Mouse (Mus musculus) forebrain, postnatal 0 days (tissue): ENCODE data around the gene Glis3. TPM values are rescaled to one million over a fixed set of nuclear protein-coding genes. Genes with fewer than 3 reads are reported as not detected.
A peak's percentile ranks its signal among the peaks of the same experiment; 100 is the strongest.

Source experiments
- ATAC-seq: fragments of 200-750 bp; cut with Nextera tagmentation; 2 replicates; pipeline ENCODE4 v1.8.0; 2017; ENCODE audit warnings: mild to moderate bottlenecking, moderate library complexity
- DNase-seq: peaks from one replicate; pipeline ENCODE4 v3.0.0-alpha.2; 2015
- H3K27ac ChIP-seq: fragments of 300-500 bp; sonication (generic); 2 replicates; pipeline ENCODE4 v1.5.1; 2014; ENCODE audit warnings: low read depth, mild to moderate bottlenecking, antibody characterized with exemption, low read length, moderate library complexity, mixed read lengths
- H3K27me3 ChIP-seq: fragments of 300-500 bp; sonication (generic); 2 replicates; pipeline ENCODE4 v1.6.1; 2014; ENCODE audit warnings: mild to moderate bottlenecking, low read length, mixed read lengths; ENCODE audit not compliant: insufficient read depth
- H3K36me3 ChIP-seq: fragments of 300-500 bp; sonication (generic); 2 replicates; pipeline ENCODE4 v1.6.1; 2014; ENCODE audit warnings: mild to moderate bottlenecking, moderate library complexity; ENCODE audit not compliant: insufficient read depth
- H3K4me1 ChIP-seq: fragments of 300-500 bp; sonication (generic); 2 replicates; pipeline ENCODE4 v1.6.1; 2014; ENCODE audit warnings: antibody characterized with exemption; ENCODE audit not compliant: insufficient read depth
- H3K4me2 ChIP-seq: fragments of 300-500 bp; sonication (generic); 2 replicates; pipeline ENCODE4 v1.6.1; 2014; ENCODE audit warnings: low read depth, mild to moderate bottlenecking, moderate library complexity
- H3K4me3 ChIP-seq: fragments of 300-500 bp; sonication (generic); 2 replicates; pipeline ENCODE4 v1.5.1; 2014; ENCODE audit warnings: low read depth, low read length, mixed read lengths
- H3K9ac ChIP-seq: fragments of 300-500 bp; sonication (generic); 2 replicates; pipeline ENCODE4 v1.6.1; 2014; ENCODE audit warnings: mild to moderate bottlenecking
- H3K9me3 ChIP-seq: fragments of 300-500 bp; sonication (generic); 2 replicates; pipeline ENCODE4 v1.6.1; 2016; ENCODE audit warnings: low read length
- CTCF ChIP-seq: sonication (generic); IDR thresholded peaks from 2 replicates; pipeline ENCODE4 v1.5.1; 2016; ENCODE audit warnings: antibody characterized with exemption, control low read depth, low read depth
- WGBS: fragments of 180-500 bp; shearing (Covaris S2); extraction: QIAGEN DNeasy Blood & Tissue Kit; methylation state at CpG from one replicate; pipeline ENCODE4 v1.1.7; 2014; 5-methylcytosine and 5-hydroxymethylcytosine counted together
- polyA plus RNA-seq: library from polyadenylated mRNA; unstranded; fragments of >200 nt; fragmentation: Nextera tagmentation; extraction: Ambion mirVana; gene quantifications from 2 replicates; pipeline ENCODE4 v1.2.1, GENCODE M21; 2015
- total RNA-seq: library from RNA; depleted of rRNA; stranded (reverse); fragments of >200 nt; gene quantifications from 2 replicates; pipeline ENCODE4 v1.2.3, GENCODE M21; 2014

Gene Glis3
- total and polyA plus RNA-seq, 2 experiments from 2014 or later = 0.86 to 8.5 TPM

DNA sequence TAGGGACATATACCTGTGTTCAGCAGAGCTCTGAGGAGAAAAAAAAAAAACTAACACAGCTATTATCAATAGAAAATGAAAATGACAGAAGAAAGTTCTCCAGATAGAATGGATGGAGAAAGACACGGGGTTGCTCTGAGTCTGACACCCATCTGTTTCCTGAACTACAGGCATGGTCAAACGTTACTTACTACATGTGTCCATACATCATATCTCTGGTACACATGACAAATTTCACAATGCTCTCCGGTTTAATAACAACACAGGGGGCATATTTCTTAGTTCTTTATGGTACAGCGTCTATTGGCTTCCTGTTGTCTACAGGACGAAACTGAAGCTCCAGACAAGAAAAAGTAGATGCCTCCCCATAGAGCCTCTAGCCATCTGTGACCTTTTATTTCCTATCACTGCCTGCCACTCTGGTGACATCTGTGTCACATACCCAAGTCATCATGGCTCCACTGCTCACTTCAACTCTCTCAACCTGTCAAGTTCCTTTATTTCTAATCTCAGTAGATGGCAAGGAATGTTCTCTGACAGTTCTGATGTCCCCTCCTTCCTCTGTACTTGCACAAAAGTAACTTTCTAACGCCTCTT is 251.6 kb downstream of the Glis3 start:
- no peak overlapping the region for H3K9ac ChIP-seq
- no peak for DNase-seq
- H3K27ac ChIP-seq = no peak overlapping the region
- H3K36me3 ChIP-seq = no peaks in the 10 kb centered on the region
- no peak overlapping the region for H3K4me2 ChIP-seq
- 87% methylated on average over 6 of the region's 6 CpGs for WGBS
- H3K4me3 ChIP-seq = no peak overlapping the region
- no peaks in the 10 kb centered on the region for H3K9me3 ChIP-seq
- ATAC-seq = no peak
- TF ChIP-seq CTCF = no peak
- no peaks in the 10 kb centered on the region for H3K4me1 ChIP-seq
- H3K27me3 ChIP-seq = no peaks in the 10 kb centered on the region

DNA sequence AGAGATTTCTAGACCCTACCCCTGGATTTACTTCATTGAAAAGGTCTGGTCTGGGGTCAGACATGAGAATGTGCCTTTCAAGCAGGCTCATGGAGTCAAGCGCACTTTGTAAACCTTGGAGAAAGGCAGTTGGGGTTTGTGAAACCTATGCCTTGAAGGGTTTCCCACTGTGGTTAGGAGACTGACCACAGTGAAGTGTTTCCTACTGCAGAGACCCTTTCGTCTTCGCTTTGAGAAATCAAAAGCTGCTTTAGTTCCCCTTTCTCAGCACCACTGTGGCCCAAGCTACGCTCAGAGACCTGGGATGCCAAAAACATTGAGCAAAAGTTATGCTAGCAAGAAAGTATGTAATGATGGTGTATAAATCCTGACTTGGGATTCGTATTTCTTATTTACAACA is 255.7 kb downstream of the Glis3 start:
- H3K4me3 ChIP-seq = no peak overlapping the region
- no peak for ATAC-seq

DNA sequence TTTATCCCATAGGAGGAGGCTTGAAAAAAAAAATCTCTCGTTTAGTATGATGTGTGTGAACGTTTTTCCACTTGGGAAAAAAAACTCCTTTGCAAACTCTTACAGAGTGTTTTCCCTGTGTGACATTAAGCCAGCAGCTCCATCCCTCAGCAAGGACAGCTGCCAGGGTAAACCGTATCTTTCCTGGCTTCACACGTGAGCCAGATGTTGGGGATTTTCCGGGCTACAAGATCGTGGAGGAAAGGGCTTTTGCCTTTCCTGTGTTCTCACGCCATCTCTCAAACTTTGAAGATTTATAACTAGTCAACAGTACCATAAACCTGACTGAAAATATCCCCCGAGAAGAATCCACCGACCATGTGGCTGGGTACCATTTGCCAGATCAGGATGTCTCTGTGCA is 256.9 kb downstream of the Glis3 start:
- no peak overlapping the region for H3K4me2 ChIP-seq
- no peaks in the 10 kb centered on the region for H3K9me3 ChIP-seq
- 80% methylated on average over 9 of the region's 9 CpGs for WGBS
- no peak for ATAC-seq
- H3K9ac ChIP-seq = no peak overlapping the region
- no peak overlapping the region for H3K4me3 ChIP-seq
- no peaks in the 10 kb centered on the region for H3K36me3 ChIP-seq
- H3K4me1 ChIP-seq = no peaks in the 10 kb centered on the region
- no peak for TF ChIP-seq CTCF
- DNase-seq = no peak
- no peaks in the 10 kb centered on the region for H3K27me3 ChIP-seq
- H3K27ac ChIP-seq = no peak overlapping the region

More for the DNA sequence above, 255.7 kb downstream of the Glis3 start:
- Histone ChIP-seq H3K4me2 (no peak overlapping the region), H3K27ac (no peak overlapping the region), H3K36me3 (no peaks in the 10 kb centered on the region), H3K9me3 (no peaks in the 10 kb centered on the region), H3K4me1 (no peaks in the 10 kb centered on the region), H3K27me3 (no peaks in the 10 kb centered on the region), H3K9ac (no peak overlapping the region)
- TF ChIP-seq CTCF = no peak
- WGBS = 87% methylated on average over 5 of the region's 5 CpGs
- no peak for DNase-seq

DNA sequence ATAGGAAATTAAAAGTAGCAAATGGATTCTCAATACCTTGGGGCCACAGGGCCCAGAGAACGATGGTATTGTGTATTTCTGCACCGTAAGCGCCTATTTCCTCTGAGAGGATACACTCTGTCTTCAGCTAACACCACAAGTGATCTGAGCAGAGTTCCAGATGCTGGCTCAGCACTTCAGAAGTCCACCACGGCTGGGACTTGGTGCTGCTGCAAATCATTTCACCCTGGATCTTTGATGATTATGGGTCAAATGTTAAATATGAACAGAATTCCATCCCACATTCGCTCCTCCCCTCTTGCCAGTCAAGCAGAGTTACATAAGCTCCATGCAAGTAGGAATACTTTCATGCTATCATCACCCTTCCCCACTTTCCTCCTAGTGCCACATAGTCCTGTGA is 263.8 kb downstream of the Glis3 start:
- ATAC-seq = no peak
- WGBS = 93% methylated on average over 5 of the region's 5 CpGs
- Histone ChIP-seq H3K4me3 (no peak overlapping the region), H3K9me3 (no peaks in the 10 kb centered on the region), H3K4me1 (no peaks in the 10 kb centered on the region), H3K4me2 (no peak overlapping the region), H3K27me3 (no peaks in the 10 kb centered on the region), H3K27ac (no peak overlapping the region), H3K9ac (no peak overlapping the region), H3K36me3 (no peaks in the 10 kb centered on the region)
- no peak for DNase-seq
- no peak for TF ChIP-seq CTCF

DNA sequence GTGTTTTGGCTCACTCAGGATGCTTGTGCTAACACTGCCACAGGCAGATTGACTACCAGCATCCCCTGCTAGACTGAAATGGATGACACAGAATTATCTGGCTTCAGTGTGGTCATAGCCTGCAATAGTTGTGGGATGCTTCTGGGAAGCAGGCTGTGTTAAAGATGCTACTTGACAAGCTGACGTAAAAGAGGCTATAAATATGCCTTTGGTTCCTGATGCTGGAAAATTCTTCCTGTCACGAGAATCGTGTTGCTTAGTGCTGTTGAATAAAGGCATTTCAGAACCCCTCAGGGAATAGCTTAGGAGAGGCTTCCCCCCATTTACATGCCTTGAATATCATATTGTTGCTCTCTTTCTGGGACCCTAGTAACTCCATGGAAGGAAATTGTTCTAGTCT is 271.1 kb downstream of the Glis3 start:
- 39% methylated on average over 3 of the region's 3 CpGs for WGBS
- Histone ChIP-seq H3K27me3 (no peaks in the 10 kb centered on the region), H3K36me3 (no peaks in the 10 kb centered on the region), H3K9me3 (no peaks in the 10 kb centered on the region), H3K9ac (no peak overlapping the region), H3K4me2 (no peak overlapping the region), H3K27ac (0 out of 2 replicates have a peak overlapping the region, but pooled peaks have one; percentile 15), H3K4me1 (peaks cover 4% of the 10 kb centered on the region; the same call in 1 of the 2 replicates), H3K4me3 (no peak overlapping the region)
- DNase-seq = peak; percentile 36
- ATAC-seq = peak; percentile 60
- no peak for TF ChIP-seq CTCF

DNA sequence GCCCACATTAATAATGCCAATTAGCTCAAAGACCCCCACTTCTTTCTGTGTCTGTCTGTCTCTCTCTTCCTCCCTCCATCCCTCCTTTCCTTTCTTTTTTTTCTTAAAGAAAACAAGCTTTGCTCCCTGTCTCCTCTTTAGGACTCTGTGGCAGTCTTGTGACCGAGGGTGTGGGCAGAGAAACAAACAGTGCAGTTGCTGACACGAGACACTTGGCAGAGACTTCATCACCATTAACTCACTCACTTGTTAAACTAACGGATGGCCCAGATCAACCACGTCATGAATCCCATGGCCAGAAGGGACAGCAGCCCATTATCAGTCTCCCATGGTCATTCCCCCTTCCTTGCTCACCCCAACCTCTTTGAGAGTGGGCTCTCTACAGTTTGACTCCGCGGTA is 276.9 kb downstream of the Glis3 start:
- 66% methylated on average over 6 of the region's 6 CpGs for WGBS
- no peak for ATAC-seq

DNA sequence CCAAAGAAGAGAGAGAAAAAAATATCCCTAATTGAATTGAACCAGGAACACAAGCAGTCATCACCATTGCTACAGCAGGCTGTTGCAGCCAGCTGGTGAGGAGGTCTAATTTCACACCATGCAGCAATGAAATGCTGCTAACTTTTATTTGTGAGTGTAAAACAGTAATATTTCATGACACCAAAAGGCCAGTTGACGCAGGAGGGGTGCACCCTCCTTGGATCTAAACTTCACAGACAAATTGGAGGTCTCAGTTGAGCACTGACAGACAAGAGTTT is 284.4 kb downstream of the Glis3 start:
- 42% methylated on average over 1 of the region's 1 CpGs for WGBS
- H3K27ac ChIP-seq = no peak overlapping the region
- H3K4me1 ChIP-seq = peaks cover 7% of the 10 kb centered on the region
- no peak for TF ChIP-seq CTCF
- H3K4me3 ChIP-seq = no peak overlapping the region
- no peak overlapping the region for H3K4me2 ChIP-seq
- ATAC-seq (peak; percentile 49; the same call in 1 of the 2 replicates), DNase-seq (peak; percentile 54)
- no peaks in the 10 kb centered on the region for H3K36me3 ChIP-seq
- H3K9me3 ChIP-seq = no peaks in the 10 kb centered on the region
- H3K27me3 ChIP-seq = no peaks in the 10 kb centered on the region
- H3K9ac ChIP-seq = no peak overlapping the region

More for the DNA sequence above, 276.9 kb downstream of the Glis3 start:
- Histone ChIP-seq H3K9me3 (no peaks in the 10 kb centered on the region), H3K27ac (no peak overlapping the region), H3K27me3 (no peaks in the 10 kb centered on the region), H3K9ac (no peak overlapping the region), H3K4me3 (no peak overlapping the region), H3K4me2 (no peak overlapping the region), H3K4me1 (no peaks in the 10 kb centered on the region), H3K36me3 (no peaks in the 10 kb centered on the region)
- no peak for DNase-seq
- no peak for TF ChIP-seq CTCF
